Mouse (Mus musculus): ENCODE results near the gene Ergic3.

The Ergic3 gene

DNA sequence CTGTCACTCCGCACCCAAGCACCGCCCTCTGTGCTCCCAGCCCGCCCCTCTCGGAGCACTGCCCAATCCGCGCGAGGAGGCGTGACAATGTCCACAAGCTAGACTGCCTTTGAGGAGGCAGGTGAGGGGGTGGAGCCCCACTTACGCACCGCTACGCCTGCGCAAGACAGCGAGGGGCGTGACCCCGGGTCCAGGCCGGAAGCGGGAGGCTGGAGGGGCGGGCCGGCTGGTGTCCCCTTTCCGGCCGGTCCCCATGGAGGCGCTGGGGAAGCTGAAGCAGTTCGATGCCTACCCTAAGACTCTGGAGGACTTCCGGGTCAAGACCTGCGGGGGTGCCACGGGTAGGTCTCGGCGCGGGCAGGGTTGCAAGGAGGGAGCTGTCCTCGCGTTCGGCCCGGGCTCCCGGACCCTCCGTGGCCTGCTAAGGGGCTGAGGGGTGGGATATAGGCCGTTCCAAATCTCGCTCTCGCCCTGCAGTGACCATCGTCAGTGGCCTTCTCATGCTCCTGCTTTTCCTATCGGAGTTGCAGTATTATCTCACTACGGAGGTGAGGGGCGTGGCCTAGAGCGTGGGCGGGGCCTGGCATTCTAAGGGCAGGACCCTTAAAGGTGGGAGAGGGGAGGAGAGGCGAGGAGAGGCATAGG, at the start of gene Ergic3, which contains the start of gene 6430550D23Rik:
Gene Ergic3, plus strand, starts transcription at position 158 of the 645 bp plus-strand sequence.
Gene 6430550D23Rik, minus strand, starts transcription at position 90 of the 645 bp plus-strand sequence.
- peak; percentile 100 for DNase-seq (ENCODE audit: low read depth, low spot score)

GRCm38 (mm10) chr2:155959981-155960380, 47.9 kb upstream of the Ergic3 start:
- DNase-seq (ENCODE audit: low read depth, low spot score), result no peak

DNA sequence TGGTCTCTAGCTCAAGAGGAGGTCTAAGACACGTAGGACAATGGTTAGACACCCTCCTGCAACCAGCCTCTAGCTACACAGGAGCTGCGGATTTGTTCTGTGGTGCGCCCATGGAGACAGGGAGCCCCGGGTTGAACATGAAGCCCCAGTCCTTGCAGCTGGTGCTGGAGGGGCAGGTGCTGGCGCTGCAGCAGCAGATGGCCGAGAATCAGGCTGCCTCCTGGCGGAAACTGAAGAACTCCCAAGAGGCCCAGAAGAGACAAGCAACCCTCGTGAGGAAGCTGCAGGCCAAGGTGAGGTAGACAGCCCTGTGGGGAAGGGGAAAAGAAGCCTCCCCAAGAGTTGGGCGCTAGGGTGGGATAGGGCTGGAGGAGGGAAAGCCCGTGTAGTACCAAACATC, 46.0 kb upstream of the Ergic3 start:
- no peak for DNase-seq (ENCODE audit: low read depth, low spot score)

- no peak for DNase-seq (ENCODE audit: low read depth, low spot score)
Measured at GRCm38 (mm10) chr2:155962991-155963390, 44.9 kb upstream of the Ergic3 start.

DNA sequence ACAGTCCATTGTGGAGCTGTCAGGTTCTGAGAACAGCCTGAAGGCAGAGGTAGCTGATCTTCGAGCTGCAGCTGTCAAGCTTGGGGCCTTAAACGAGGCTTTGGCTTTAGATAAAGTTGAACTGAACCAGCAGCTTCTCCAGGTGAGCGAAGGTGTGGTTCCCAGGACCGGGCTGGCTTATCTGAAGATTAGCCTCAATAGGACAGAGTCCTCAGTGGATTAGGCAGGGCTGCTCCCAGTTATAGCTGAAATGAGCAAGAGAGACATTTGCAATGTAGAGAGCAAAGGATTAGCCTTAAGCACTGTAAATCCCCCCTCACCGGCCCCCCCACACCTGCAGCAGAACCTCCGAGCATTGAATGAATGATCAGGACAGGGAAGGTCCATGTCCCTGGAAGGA, 34.5 kb upstream of the Ergic3 start:
- DNase-seq (ENCODE audit: low read depth, low spot score), result no peak

DNA sequence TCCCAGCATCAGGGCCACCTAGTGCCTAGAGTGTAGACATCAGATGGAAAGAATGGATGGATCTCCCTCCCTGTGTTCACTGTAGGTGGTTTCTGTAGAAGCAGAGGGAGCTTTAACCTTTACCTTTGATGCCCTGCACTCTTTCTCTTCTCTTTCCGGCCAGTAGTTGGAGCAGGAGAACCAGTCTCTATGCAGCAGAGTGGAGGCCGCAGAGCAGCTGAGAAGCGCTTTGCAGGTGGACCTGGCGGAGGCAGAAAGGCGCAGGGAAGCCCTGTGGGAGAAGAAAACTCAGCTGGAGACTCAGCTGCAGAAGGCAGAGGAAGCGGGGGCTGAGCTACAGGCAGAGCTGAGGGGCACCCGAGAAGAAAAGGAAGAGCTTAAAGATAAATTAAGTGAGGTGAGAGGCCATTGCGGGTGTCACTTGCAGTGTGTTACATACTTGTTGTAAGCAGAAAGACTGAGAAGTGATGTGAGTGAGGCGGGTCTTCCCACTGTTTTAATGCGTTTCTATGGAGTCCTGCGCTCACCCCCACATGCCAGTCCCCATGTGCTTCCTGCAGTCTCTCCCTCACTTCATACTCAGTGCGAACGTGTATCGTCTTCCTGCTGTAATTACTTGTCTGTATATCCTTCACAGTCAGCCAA, 33.6 kb upstream of the Ergic3 start:
- DNase-seq (ENCODE audit: low read depth, low spot score), result peak; percentile 64

DNA sequence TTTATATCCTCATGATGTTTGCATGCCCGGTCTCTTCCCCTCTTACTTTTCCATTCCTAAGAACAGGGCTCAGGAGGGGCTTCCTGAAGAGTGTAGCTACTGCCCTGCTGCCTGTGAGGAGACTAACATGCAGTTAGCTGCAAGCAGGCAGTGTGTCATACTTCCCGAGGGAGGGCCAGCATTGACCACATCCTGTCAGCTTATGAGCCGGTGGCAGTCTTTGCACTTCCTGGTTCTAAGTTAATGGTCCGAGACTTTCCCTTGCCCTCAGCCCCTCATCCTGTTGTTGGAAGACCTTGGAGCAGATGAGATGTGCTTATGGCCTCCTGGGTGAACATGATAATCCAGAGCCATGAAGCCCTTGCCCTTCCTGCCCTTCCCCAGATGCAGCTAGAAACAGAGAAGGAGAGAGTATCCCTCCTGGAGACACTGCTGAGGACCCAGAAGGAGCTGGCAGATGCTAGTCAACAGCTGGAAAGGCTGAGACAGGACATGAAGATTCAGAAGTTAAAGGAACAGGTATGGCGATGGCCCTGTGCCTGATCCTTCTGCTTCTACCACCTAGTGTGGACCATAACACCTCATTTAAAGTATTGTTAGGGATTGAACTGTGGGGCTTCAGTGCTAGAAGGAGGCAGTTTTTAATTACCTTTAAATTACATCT, 28.4 kb upstream of the Ergic3 start:
- DNase-seq (ENCODE audit: low read depth, low spot score), result no peak

GRCm38 (mm10) chr2:155985776-155986175, 22.1 kb upstream of the Ergic3 start:
- no peak for DNase-seq (ENCODE audit: low read depth, low spot score)

DNA sequence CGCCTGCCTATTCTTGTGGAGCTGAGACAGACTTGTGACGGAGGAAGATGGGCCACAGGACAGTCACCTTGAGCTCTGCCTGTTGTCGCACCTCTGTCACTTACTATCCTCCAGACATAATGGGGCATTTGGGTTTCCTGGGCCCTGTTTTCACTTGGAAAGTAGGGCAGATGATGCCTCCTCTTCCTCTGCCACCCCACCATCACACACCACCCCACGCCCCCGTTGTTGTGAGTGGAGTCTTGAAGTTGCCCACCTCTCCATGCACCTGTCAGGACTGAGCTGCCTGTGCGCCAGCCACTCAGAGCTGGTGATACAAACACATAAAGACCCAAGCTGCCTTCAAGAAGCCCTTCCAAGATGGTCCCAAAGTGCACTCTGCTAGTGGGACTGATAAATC, 20.7 kb upstream of the Ergic3 start:
- DNase-seq (ENCODE audit: low read depth, low spot score), result no peak

- DNase-seq (ENCODE audit: low read depth, low spot score), result no peak
Measured at GRCm38 (mm10) chr2:155989085-155989484, 18.8 kb upstream of the Ergic3 start.

DNA sequence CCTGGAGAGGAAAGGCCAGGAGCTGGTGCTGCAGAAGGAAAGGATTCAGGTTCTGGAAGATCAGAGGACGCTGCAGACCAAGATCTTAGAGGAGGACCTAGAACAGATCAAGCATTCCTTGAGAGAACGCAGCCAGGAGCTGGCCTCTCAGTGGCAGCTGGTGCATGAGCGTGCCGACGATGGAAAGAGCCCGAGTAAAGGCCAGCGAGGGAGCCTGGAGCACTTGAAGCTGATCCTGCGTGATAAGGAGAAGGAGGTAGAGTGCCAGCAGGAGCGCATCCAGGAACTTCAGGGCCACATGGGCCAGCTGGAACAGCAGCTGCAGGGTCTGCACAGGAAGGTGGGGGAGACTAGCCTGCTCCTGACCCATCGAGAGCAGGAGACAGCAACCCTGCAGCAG, 16.7 kb upstream of the Ergic3 start:
- no peak for DNase-seq (ENCODE audit: low read depth, low spot score)

- peak; percentile 52 for DNase-seq (ENCODE audit: low read depth, low spot score)
Measured at GRCm38 (mm10) chr2:155991863-155992321, 16.0 kb upstream of the Ergic3 start.

DNA sequence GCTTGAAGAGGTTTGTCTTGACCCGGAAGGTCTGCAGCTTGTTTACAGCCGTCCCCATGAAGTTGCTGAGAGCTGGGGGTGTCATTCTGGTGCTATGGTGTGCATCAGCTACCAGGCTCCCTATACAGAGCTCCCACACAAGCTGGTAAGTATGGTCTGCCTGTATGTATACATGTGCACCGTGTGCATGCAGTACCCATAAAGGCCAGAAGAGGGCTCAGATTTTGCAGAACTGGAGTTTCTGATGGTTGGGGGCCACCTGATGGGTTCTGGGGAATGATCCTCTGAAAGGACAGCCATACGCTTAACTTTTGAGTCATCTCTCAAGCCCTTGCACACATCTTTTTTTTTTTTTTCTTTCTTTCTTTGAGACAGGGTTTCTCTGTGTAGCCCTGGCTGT, 2.5 kb upstream of the Ergic3 start:
- peak; percentile 86 for DNase-seq (ENCODE audit: low read depth, low spot score)

DNA sequence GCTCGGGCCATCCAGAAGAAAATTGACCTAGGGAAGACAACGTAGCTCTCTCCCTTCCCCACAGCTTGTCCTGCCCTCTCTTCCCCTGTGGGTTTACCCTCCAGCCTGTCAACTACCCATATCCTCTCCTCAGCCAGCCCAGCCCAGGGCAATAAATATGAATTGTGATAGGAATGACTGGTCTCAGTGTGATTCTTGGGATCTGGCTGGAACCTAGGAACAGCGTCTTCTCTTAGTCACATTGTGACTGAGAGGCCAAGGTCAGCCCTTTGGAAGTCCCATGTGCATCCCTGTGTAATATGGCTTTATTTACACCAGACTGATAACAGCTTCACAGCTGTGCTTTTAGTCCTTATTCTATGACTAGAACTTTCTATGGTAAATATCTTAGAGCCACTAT, 10.3 kb downstream of the Ergic3 start:
- DNase-seq (ENCODE audit: low read depth, low spot score), result no peak

DNA sequence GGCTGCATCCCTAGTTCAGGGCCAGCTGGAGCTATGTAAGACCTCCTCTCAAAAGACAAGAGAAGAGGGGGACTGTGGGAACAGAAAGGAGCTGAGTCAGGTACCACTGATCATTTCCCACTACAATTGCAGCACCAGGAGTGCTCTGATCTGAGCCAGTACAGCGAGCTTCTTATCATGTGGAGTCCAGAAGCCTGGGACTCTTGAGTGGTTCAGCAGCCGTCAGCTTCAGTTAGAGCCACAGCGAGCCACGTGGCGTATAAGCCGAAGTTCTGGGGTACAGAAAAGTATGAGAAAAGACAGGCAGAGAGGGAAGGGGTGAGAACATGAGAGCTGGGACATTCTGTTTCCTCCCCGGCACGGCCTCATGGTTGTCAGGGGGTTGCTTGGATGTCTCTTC, 13.4 kb downstream of the Ergic3 start:
- DNase-seq (ENCODE audit: low read depth, low spot score), result no peak

GRCm38 (mm10) chr2:156021765-156022164, 13.9 kb downstream of the Ergic3 start:
- DNase-seq (ENCODE audit: low read depth, low spot score), result no peak

DNA sequence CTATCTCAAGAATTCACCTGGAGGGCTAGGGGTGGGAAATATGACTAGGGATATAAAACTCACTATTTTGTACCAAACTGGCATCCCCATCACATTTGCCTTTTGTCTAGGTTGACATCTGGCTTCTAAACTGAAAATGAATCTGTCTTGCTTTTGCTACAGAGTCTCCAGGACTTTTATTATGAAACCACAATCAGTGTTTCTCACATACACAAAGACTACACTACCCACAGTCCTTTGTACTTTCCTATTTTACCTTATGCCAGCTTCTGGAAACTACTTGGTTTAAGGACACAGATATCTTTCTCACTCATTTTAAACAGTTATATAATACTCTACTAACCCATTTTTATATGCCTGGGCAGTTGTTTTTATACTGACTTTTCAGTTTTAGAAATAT, 17.6 kb downstream of the Ergic3 start:
- peak; percentile 45 for DNase-seq (ENCODE audit: low read depth, low spot score)

GRCm38 (mm10) chr2:156039390-156039789, 31.5 kb downstream of the Ergic3 start:
- DNase-seq (ENCODE audit: low read depth, low spot score), result peak; percentile 40

DNA sequence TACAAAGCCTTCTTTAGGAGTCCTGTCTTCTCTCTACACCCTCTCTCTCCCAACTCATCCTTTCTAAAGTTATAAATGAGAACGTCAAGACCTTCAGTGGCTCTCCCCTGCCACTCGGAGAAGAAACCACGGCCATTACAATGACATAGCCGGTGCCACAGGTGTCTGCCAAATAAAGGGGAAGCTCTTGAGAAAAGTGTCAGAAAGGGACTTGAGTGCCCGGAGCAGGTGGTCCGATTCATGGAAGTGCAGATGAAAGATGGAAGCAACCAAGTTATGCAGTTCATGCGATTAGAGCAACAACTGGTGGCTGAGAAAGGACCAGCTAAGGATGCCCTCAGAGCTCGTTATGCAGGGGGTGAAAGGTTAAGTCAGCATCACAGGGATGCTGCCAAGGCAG, 35.1 kb downstream of the Ergic3 start:
- DNase-seq (ENCODE audit: low read depth, low spot score), result no peak

- peak; percentile 71 for DNase-seq (ENCODE audit: low read depth, low spot score)
Measured at GRCm38 (mm10) chr2:156047929-156048328, 40.1 kb downstream of the Ergic3 start.

GRCm38 (mm10) chr2:156052816-156053215, 45.0 kb downstream of the Ergic3 start, which contains the start of gene Fer1l4:
Gene Fer1l4, minus strand, starts transcription at chr2:156052947.
- DNase-seq (ENCODE audit: low read depth, low spot score), result no peak

Data from ZHBTc4 (cell line).